Mouse (Mus musculus) myocyte (in vitro differentiated cells): Measurements from ENCODE around the gene Arl15. TPM values are rescaled to one million over a fixed set of nuclear protein-coding genes. Genes with fewer than 3 reads are reported as not detected.

Source experiments
- H3K27me3 ChIP-seq: one replicate; pipeline ENCODE4 v1.6.1; 2011; ENCODE audit not compliant: control insufficient read depth, insufficient read depth, insufficient read length
- H3K36me3 ChIP-seq: one replicate; pipeline ENCODE4 v1.6.1; 2011; ENCODE audit not compliant: control insufficient read depth, insufficient read depth
- H3K4me2 ChIP-seq: one replicate; pipeline ENCODE4 v1.6.1; 2011; ENCODE audit warnings: low read depth, control low read depth
- H3K4me3 ChIP-seq: one replicate; pipeline ENCODE4 v1.5.1; 2011; ENCODE audit warnings: mild to moderate bottlenecking, control low read depth, moderate library complexity
- H3K79me2 ChIP-seq: one replicate; pipeline ENCODE4 v1.6.1; 2011; ENCODE audit not compliant: control insufficient read depth, insufficient read depth
- H3ac ChIP-seq: one replicate; pipeline ENCODE4 v1.6.1; 2011; ENCODE audit not compliant: control insufficient read depth, insufficient read length
- CEBPB ChIP-seq: IDR thresholded peaks from 2 replicates; pipeline ENCODE4 v1.6.1; 2011; ENCODE audit warnings: mild to moderate bottlenecking, moderate library complexity; ENCODE audit not compliant: poor library complexity, insufficient read depth, severe bottlenecking
- E2F4 ChIP-seq: IDR thresholded peaks from one replicate; pipeline ENCODE4 v1.6.1; 2011; ENCODE audit warnings: mild to moderate bottlenecking, control low read depth, moderate library complexity; ENCODE audit not compliant: insufficient read depth
- MAX ChIP-seq: IDR thresholded peaks from one replicate; pipeline ENCODE4 v1.6.1; 2011; ENCODE audit warnings: low read depth, mild to moderate bottlenecking, control low read depth
- MYOD1 ChIP-seq, 3 experiments: IDR thresholded peaks; one replicate each; pipeline ENCODE4 v1.6.1; 2011; ENCODE audit warnings: control low read depth in 2 of 3, low read depth in 2 of 3, mild to moderate bottlenecking in 2 of 3, moderate library complexity in 1 of 3; ENCODE audit not compliant: insufficient read length in 2 of 3, control insufficient read depth in 1 of 3
- MYOG ChIP-seq, 3 experiments: IDR thresholded peaks; one replicate each; pipeline ENCODE4 v1.6.1; 2011; ENCODE audit warnings: control low read depth in 2 of 3, low read depth in 2 of 3, mild to moderate bottlenecking in 2 of 3; ENCODE audit not compliant: insufficient read length in 2 of 3, control insufficient read depth in 1 of 3, insufficient read depth in 1 of 3
- POLR2A ChIP-seq: IDR thresholded peaks from one replicate; pipeline ENCODE4 v1.6.1; 2011; ENCODE audit warnings: low read depth, mild to moderate bottlenecking, control low read depth, moderate library complexity; ENCODE audit not compliant: insufficient read length
- POLR2AphosphoS2 ChIP-seq: IDR thresholded peaks from one replicate; pipeline ENCODE4 v1.6.1; 2011; ENCODE audit warnings: low read depth, control low read depth; ENCODE audit not compliant: insufficient read length
- REST ChIP-seq: IDR thresholded peaks from one replicate; pipeline ENCODE4 v1.6.1; 2011; ENCODE audit warnings: mild to moderate bottlenecking, control low read depth, moderate library complexity; ENCODE audit not compliant: insufficient read depth, insufficient read length
- SRF ChIP-seq: IDR thresholded peaks from one replicate; pipeline ENCODE4 v1.6.1; 2011; ENCODE audit warnings: low read depth; ENCODE audit not compliant: control insufficient read depth, insufficient read length
- TCF12 ChIP-seq: IDR thresholded peaks from one replicate; pipeline ENCODE4 v1.6.1; 2011; ENCODE audit warnings: mild to moderate bottlenecking, control low read depth; ENCODE audit not compliant: poor library complexity, insufficient read depth, severe bottlenecking
- TCF3 ChIP-seq: IDR thresholded peaks from one replicate; pipeline ENCODE4 v1.6.1; 2011; ENCODE audit warnings: low read depth, control low read depth; ENCODE audit not compliant: insufficient read length
- USF1 ChIP-seq: IDR thresholded peaks from one replicate; pipeline ENCODE4 v1.6.1; 2011; ENCODE audit warnings: low read depth, mild to moderate bottlenecking, control low read depth, moderate library complexity
- polyA plus RNA-seq: library from polyadenylated mRNA; unstranded; fragments of >200 nt; fragmentation: generic; extraction: Trizol; gene quantifications from one replicate; pipeline ENCODE4 v1.2.1, GENCODE M21; 2012; ENCODE audit warnings: missing spikeins

The Arl15 gene
- polyA plus RNA-seq, 1 experiment, result 11.1 TPM

DNA sequence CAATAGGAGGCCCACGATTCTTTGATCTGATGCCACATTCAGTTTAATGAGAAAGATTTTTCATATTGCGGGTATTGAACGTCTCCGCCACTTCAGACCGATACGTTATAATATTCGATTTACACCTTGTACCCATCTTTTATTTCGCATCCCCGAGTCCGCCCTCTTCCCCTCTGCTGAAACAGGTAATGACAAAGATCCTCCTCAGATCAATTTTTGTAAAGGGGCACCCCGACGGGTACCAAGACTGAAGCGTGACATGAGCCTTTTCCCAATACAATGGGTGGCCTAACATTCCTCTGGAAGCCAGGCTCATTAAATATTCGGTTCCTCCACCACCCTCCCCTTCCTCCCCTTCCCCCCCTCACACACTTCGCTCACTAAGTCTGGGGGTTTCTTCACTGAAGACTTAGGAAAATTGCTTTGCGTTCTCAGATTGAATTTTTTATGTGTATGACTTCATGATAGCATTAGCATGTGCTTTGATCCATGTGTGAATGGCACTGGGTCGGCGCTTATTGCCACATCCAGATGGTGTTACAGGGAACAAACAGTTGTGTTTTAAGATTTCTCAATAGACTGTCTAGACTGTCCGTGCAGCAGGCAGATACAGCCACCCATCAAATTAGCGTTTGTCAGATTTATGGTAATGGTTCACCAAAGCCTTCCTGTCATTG is 85.5 kb downstream of the Arl15 start:
- no peaks in the 10 kb centered on the region for H3K27me3 ChIP-seq
- no peak overlapping the region for H3K4me3 ChIP-seq
- no peak overlapping the region for H3ac ChIP-seq
- TF ChIP-seq SRF, result no peak
- no peak for TF ChIP-seq REST
- H3K79me2 ChIP-seq, result peaks cover 31% of the 10 kb centered on the region
- no peak overlapping the region for H3K4me2 ChIP-seq
- no peaks in the 10 kb centered on the region for H3K36me3 ChIP-seq

DNA sequence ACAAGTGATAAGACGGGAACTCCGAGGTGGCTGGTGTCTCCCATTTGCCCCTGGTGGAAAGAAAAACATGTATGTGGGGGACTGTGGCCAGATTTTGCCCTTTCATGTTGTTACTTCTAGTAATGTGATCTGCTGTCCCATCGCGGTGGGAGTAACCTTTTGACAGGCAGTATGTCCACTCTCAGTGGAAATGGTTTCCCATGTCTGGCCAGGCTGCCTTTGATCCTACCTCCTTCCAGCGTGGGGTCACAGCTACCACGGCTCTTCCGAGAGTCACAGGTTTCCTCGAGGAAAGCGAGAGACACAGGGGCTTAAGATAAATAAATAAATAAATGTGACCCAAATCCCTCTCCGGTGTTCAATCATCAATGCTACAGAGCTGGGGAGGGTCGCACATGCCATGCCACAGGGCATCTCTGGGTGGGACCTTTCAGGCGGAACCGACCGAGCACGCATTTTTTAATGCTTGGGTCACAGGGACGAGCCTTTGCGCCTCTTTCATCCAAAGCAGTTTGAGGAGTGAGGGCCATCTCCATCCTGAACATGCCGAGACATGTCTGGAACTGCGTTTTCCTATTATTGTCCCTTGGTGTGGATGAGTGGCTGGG is 86.4 kb downstream of the Arl15 start:
- TF ChIP-seq MYOG (IDR thresholded peaks at IDR 0.05; ENCODE audit: control insufficient read depth in 1 of 3, insufficient read depth in 1 of 3, insufficient read length in 2 of 3, low read depth in 2 of 3) (no peak), MAX (no peak), REST (no peak), TCF12 (no peak), POLR2A (no peak), CEBPB (no peak), MYOD1 (IDR thresholded peaks at IDR 0.05; ENCODE audit: control insufficient read depth in 1 of 3, insufficient read length in 2 of 3, low read depth in 2 of 3) (no peak), USF1 (no peak), SRF (no peak), POLR2AphosphoS2 (no peak), E2F4 (no peak), TCF3 (no peak)
- Histone ChIP-seq H3K79me2 (peaks cover 32% of the 10 kb centered on the region), H3K27me3 (no peaks in the 10 kb centered on the region), H3ac (no peak overlapping the region), H3K4me3 (no peak overlapping the region), H3K4me2 (no peak overlapping the region), H3K36me3 (no peaks in the 10 kb centered on the region)

DNA sequence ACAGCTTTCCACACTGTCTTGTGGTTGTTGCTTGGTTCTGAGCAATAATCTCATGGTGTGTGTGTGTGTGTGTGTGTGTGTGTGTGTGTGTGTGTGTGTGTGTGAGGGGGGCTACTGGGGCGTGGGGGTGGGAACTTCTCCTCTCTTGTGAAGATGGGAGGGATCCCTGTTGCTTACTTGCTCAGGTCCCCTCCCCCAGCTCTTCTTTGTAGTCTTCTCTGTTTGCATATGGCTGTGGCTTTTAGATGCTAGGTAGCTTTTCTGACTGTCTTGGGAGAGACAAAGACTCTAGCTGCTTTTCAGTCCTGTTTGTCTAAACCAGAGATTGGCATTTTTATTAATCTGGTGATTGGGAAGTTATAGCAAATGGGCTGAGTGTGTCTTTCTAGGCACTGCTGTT is 88.7 kb downstream of the Arl15 start:
- TF ChIP-seq POLR2AphosphoS2 (no peak), SRF (no peak), TCF12 (no peak), CEBPB (no peak), TCF3 (no peak), MYOG (IDR thresholded peaks at IDR 0.05; ENCODE audit: control insufficient read depth in 1 of 3, insufficient read depth in 1 of 3, insufficient read length in 2 of 3, low read depth in 2 of 3) (no peak), E2F4 (no peak), USF1 (no peak), POLR2A (no peak), REST (no peak), MAX (no peak), MYOD1 (IDR thresholded peaks at IDR 0.05; ENCODE audit: control insufficient read depth in 1 of 3, insufficient read length in 2 of 3, low read depth in 2 of 3) (no peak)
- Histone ChIP-seq H3K36me3 (no peaks in the 10 kb centered on the region), H3K27me3 (no peaks in the 10 kb centered on the region), H3K4me3 (no peak overlapping the region), H3K4me2 (no peak overlapping the region), H3ac (no peak overlapping the region), H3K79me2 (peaks cover 22% of the 10 kb centered on the region)

DNA sequence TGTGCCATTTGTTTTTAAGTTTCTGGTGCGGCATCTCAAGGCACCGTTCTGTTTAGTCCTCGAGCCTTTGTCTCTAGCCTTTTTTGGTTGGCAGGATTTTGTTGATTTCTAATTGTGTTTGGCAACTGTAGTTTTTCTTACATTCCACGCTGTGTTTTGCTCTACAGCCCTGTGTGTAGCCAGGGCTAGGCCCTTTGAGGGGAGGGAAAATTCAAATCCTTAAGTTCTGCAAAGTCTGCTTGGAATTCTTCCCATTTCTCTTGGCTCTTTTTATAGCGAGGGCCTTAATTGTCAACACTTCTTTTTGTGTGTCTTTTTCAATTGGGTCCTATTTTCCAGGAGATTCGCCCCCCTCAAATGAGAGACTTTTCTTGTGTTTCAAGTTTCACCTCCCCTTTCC is 92.8 kb downstream of the Arl15 start:
- no peaks in the 10 kb centered on the region for H3K36me3 ChIP-seq
- no peak overlapping the region for H3K4me3 ChIP-seq
- no peak overlapping the region for H3ac ChIP-seq
- no peak for TF ChIP-seq CEBPB
- TF ChIP-seq MYOD1 (IDR thresholded peaks at IDR 0.05; ENCODE audit: control insufficient read depth in 1 of 3, insufficient read length in 2 of 3, low read depth in 2 of 3), result no peak
- TF ChIP-seq MAX, result no peak
- no peak for TF ChIP-seq SRF
- TF ChIP-seq POLR2A, result no peak
- TF ChIP-seq TCF12, result no peak
- no peak for TF ChIP-seq POLR2AphosphoS2
- no peak for TF ChIP-seq REST
- no peak for TF ChIP-seq TCF3
- no peak overlapping the region for H3K4me2 ChIP-seq
- H3K79me2 ChIP-seq, result peaks cover 23% of the 10 kb centered on the region
- H3K27me3 ChIP-seq, result no peaks in the 10 kb centered on the region

DNA sequence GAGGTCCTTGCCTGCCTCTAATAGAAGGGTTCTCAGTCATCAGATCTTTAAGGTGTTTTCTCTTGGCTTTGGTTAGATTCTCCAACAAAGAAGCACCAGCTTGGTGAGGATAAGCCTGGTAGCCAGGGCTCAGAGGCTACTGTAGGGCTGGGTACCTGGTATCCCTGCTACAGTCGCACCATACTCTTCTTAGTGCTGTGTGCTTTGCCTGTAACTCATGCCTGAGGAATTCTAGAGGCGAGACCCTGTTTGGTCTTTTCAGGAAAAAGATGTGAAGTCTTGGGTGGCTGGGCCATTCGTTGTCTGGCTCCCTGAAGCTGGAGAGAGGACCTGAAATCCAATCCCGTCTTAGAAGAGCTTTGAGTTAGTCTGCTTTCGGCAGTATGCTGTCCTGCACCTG is 93.8 kb downstream of the Arl15 start:
- Histone ChIP-seq H3K4me2 (no peak overlapping the region), H3K4me3 (no peak overlapping the region), H3K36me3 (no peaks in the 10 kb centered on the region), H3K27me3 (no peaks in the 10 kb centered on the region), H3ac (no peak overlapping the region), H3K79me2 (peaks cover 23% of the 10 kb centered on the region)
- no peak for TF ChIP-seq TCF12
- TF ChIP-seq USF1, result no peak
